Mouse (Mus musculus) embryo, embryonic 9.5 days (tissue): ENCODE data around the gene Hcn2.

Experiments used
- DNase-seq: peaks from one replicate; pipeline ENCODE4 v3.0.0-alpha.2; 2017; ENCODE audit errors: extremely low spot score

Gene Hcn2

GRCm38 (mm10) chr10:79708668-79709067 is 7.8 kb upstream of the Hcn2 start:
- DNase-seq = no peak

DNA sequence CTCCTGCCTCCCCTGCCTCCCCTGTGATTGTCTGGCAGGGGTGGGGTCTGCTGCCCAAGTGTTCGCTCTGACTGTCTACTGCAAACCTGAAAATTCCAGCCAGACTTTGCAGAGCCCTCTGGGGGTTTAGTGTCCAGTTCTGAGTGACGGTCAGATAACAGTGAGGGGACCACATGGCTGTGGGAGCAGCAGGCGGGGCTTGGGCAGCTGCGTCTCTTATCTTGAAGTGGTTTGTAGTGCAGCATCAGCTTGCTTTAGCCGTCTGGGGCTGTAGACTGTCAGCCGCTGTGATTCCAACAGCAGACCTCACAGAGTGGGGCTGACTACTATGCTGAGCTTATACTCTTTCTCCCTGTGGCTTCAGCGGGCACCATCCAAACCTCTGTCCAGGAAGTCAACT is 7.1 kb upstream of the Hcn2 start:
- DNase-seq = no peak

GRCm38 (mm10) chr10:79712029-79712428 is 4.4 kb upstream of the Hcn2 start:
- no peak for DNase-seq

GRCm38 (mm10) chr10:79712499-79713126 is 3.8 kb upstream of the Hcn2 start:
- peak; percentile 80 for DNase-seq

DNA sequence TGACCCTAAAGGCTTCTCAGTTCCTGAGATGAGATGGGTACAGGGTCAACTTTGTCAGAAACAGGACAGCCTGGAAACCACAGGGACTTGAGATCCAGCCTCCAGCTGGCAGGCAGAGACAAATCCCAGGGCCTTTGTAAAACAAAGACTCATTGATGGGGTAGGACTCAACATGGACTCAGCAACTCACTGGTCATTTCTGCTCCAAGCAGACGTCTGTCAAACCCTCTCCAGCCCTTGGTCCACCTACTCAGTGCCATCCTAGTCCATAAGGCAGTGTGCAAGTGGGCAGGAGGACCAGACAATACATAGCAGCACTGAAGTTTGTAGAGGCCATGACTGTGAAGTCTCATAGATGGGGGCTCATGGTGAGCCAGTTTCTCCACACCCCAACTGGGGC is 3.3 kb upstream of the Hcn2 start:
- no peak for DNase-seq

GRCm38 (mm10) chr10:79714996-79715395 is 1.4 kb upstream of the Hcn2 start:
- no peak for DNase-seq

DNA sequence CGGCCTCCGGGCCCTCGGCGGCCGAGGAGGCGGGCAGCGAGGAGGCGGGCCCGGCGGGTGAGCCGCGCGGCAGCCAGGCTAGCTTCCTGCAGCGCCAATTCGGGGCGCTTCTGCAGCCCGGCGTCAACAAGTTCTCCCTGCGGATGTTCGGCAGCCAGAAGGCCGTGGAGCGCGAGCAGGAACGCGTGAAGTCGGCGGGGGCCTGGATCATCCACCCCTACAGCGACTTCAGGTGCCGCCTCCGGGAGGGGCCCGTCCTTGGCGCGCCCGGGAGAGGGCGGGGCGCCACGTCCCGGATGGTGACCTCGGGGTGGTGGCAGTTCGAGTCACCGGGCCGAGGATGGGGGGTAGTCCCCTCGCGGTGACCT is 538 bp downstream of the Hcn2 start:
- DNase-seq = no peak

DNA sequence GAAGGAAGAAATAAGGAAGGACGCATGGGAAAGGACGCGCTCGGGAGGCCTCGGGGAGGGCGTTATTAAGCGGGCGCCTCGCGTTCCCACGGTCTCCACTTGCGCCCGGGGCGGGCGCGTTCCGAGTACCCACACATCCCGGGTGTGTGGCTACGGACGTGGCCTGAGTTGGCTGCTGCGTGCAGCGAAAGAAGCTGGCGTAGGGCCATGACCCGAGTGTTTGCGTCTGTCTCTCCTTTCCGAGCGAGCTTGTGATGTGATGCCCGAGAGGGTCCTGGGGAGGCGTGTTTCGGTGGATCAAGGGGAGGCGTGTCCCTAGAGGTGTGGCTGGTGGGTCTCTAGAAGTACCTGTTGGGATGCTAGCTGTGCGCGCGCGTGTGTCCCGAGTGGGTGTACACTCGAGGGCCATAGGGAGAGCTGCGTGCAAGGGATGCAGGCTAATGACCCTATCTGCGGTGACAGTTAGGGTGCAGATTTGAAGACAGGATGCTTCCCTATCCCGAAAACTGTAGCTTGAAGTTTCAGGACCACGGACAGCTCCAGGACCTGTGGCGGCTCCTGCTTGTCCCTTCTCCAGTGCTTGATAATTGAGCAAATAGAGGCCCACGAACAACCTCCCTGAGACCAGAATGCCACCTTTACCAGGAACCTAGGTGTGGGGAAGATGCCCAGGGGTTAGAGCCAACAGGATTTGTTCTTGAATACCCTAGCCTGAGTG is 1.4 kb downstream of the Hcn2 start:
- DNase-seq = peak; percentile 80

- no peak for DNase-seq
Observed at GRCm38 (mm10) chr10:79721089-79721488, 4.7 kb downstream of the Hcn2 start.

- DNase-seq = no peak
Observed at GRCm38 (mm10) chr10:79723047-79723446, 6.6 kb downstream of the Hcn2 start.

- DNase-seq = no peak
Observed at GRCm38 (mm10) chr10:79723692-79724091, 7.3 kb downstream of the Hcn2 start.

DNA sequence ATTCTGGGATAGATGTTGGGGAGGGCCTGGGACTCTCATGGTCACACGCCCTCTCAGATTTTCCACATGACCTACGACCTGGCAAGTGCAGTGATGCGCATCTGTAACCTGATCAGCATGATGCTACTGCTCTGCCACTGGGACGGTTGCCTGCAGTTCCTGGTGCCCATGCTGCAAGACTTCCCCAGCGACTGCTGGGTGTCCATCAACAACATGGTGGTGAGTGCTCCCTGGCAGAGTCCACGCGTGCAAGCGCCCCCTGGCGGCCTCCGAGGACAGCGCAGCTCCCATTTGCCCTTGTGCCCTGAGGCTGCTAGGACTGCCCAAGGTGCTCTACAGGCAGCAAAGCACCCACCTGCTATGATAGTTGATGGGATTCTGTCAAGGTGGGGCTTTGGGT is 9.7 kb downstream of the Hcn2 start:
- DNase-seq = peak; percentile 41

DNA sequence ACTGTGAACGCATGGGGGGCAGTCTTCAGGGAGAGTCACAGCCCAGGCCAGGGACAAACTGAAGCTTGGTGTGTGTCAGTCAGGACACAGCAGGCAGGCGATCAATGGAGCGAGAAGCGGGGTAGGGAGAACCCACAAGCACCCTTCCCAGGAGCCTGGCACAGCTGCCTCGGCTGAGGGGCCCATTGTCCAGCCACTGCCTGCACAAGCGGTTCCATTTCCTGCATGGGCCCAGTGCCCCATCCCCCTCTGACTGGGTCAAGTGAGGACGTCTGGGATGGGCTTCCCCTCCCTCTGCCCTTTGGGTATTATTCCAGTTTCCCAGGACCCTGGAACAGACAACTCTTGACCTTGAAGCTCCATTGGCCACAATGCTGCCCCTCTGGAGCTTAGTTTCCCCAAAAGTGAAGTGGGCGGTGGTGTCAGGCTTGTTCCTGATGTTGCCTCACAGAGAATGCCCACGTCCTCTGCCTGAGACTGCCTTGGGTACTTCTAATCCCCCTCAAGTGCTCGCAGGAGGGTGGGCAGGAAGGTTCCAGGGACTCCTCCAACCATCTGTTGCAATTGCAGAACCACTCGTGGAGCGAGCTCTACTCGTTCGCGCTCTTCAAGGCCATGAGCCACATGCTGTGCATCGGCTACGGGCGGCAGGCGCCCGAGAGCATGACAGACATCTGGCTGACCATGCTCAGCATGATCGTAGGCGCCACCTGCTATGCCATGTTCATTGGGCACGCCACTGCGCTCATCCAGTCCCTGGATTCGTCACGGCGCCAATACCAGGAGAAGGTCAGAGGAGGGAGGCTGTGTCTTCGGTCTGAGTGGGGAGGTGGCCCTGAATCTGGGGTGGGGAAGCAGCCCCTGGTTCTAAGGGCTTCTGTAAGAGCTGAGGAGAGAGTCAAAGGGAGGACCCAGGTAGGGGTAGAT is 12.2 kb downstream of the Hcn2 start:
- DNase-seq = no peak

DNA sequence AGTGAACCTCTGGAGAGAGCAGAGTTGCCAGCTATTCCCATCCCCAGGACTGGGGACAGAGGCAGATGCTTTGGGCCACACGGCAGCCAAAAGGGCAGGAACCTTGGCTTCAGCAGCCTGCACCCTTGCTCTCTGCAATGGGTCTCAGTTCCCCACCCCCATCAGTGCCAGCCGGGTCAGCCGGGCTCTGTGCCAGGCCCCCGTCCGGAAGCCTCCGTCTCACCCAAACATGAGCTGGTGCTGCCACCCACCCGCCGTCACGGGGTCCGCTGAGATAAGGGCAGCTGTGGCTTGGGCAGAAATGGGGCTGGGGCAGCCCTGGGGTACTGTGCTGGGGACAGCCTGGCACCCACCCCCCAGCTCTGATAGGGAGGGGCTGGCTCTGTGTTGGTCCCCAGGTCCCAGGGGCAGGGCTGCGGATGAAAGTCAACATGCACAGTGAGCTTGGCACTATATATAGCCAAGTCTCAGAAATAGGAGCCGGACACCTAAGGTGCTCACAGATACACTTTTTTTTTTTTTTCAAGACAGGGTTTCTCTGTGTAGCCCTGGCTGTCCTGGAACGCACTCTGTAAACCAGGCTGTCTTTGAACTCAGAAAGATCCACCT is 13.0 kb downstream of the Hcn2 start:
- DNase-seq = no peak

DNA sequence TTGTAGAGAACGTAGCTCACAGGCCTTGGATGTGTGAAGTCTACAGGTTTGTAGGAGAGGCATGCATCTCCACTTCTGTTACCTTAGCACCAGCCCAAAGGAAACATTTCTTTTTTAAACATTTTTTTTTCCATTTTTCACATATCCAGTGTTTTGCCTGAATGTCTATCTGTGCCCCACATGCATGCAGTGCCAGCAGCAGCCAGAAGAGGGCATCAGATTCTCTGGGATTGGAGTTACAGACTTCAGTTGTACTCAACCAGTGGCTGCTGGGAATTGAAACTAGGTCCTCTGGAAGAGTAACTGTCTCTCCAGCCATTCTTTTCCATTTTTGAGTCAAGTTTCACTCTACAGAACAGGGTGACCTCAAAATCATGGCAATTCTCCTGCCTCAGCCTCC is 16.1 kb downstream of the Hcn2 start:
- no peak for DNase-seq

DNA sequence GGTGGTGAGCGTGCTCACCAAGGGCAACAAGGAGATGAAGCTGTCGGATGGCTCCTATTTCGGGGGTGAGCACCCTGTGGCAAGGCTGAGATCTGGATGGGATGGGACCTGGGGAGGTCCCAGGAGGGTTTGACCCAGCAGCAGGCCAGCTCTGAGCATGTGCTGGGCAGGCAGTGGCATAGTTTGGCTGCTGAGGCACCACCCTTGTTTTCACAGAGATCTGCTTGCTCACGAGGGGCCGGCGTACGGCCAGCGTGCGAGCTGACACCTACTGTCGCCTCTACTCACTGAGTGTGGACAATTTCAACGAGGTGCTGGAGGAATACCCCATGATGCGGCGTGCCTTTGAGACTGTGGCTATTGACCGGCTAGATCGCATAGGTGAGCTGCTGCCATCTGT is 17.4 kb downstream of the Hcn2 start:
- DNase-seq = no peak

DNA sequence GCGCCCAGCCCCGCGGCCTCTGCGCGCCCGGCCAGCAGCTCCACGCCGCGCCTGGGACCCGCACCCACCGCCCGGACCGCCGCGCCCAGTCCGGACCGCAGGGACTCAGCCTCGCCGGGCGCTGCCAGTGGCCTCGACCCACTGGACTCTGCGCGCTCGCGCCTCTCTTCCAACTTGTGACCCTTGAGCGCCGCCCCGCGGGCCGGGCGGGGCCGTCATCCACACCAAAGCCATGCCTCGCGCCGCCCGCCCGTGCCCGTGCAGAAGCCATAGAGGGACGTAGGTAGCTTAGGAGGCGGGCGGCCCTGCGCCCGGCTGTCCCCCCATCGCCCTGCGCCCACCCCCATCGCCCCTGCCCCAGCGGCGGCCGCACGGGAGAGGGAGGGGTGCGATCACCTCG is 18.9 kb downstream of the Hcn2 start:
- DNase-seq = peak; percentile 28

DNA sequence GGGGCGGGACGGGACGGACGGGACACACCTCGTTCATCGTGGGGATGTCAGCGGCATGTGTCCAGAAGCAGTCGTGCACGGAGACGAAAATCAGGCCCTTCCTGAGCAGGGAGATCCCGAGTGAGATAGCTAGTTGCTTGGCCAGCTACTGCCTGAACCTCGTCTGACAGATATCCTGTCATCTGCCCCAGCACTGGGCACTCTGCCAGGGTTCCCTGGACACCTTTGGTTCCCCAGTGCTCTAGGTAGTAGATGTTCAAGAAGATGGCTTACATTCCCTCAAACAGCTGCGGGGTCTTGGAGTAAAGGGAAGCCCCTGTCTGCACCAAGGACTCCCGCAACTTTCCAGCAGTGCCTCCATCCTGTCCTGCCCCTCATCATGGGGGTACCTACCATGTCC is 20.3 kb downstream of the Hcn2 start:
- no peak for DNase-seq

DNA sequence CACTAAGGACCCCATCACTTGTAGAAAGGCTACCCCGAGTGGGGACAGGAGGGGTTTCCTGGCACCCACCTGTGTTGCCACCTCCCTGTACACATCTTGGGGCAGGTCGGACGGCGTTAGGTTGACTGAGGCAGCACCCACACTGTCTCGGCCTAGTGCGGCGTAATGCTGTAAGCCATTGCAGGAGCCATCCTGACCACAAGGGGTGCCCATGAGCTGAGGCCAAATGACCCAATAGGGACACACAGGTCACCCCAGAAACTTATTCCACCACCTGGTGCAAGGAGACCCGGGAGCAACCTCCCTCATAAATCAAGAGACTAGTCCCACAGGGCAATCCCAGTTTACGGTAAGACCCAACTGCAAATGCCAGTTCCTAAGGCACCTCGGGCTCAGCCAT is 21.8 kb downstream of the Hcn2 start:
- no peak for DNase-seq

DNA sequence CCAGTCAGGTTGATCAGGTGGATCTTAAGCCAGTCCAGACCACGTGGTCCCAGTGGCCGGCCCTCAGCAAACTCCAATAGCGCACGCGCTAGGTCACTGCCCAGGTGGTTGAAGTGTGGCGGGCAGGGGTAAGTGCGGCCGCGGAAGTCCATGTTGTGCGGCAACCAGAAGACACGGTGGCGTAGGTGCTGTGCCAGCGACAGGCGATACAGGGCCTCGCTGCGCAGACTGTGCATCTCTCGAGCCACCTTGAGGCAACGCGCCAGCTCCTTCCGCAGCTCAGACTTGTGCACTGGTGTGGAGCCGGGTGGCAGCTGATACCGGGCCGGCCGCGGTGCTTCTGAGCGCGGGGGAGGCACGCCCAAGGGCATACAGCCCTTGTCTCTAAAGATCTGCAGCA is 22.8 kb downstream of the Hcn2 start:
- no peak for DNase-seq

DNA sequence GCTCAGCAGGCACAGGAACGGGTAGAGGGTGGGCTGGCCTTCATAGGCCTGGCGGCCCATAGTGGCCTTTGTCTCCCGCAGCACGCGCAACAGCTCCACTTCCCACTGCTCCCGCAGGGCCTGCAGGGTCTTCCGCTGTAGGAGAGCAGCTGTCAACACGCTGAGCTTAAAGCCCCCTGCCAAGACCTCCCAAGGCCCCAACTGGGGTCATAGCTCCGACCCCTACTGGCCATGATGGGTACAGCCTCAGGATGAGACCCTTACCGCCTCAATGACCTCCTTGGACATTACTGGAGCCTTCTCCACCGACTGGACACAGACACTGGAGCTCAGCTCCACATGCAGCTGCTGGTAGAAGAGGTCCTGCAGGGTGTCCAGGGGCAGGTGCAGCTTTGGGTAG is 24.4 kb downstream of the Hcn2 start:
- peak; percentile 24 for DNase-seq

DNA sequence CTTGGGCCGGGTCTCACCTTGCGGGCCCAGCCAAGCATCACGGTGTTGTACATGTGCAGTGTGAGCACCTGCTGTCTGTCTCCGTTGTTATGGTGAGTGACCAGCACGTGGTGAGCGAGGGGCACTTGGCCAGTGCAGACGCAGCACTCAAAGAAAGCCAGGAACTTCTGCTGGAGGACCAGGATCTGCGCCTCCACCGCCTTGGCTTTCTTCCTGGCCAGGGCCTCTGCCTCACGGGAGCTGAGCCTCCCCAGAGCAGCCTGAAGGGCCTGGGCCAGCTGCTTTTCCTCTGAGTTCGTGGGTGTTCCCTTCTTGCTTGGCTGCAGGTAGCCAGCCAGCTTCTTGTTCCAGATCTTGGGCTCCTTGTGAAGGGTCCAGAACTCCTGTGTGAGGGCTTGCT is 26.7 kb downstream of the Hcn2 start:
- no peak for DNase-seq
